Mouse (Mus musculus) embryo, embryonic 10 days (tissue): ENCODE results near the gene Stx1b.
A peak's percentile ranks its signal among the peaks of the same experiment; 100 is the strongest.
"Not testable (repeated sequence)": the region's sequence is repeated elsewhere in the genome, so short reads cannot be mapped to it uniquely, and the experiment has no call there.

ENCODE experiments used
- DNase-seq: peaks from one replicate; pipeline ENCODE4 v3.0.0-alpha.2; 2015; ENCODE audit warnings: low spot score

Gene Stx1b

GRCm38 (mm10) chr7:127824176-127824871 lies at the start of gene Stx1b, which contains the start of gene Stx4a:
Gene Stx1b, minus strand, starts transcription at chr7:127824549.
Gene Stx4a, plus strand, starts transcription at chr7:127824294.
- DNase-seq, result peak; percentile 68

- no peak for DNase-seq
Observed at GRCm38 (mm10) chr7:127870136-127870821, 45.9 kb upstream of the Stx1b start.

- DNase-seq, result no peak
Observed at GRCm38 (mm10) chr7:127869149-127869810, 44.9 kb upstream of the Stx1b start.

- DNase-seq, result no peak
Observed at GRCm38 (mm10) chr7:127867641-127868040, 43.3 kb upstream of the Stx1b start.

GRCm38 (mm10) chr7:127866434-127866833 lies 42.1 kb upstream of the Stx1b start:
- DNase-seq, result no peak

- no peak for DNase-seq
Observed at GRCm38 (mm10) chr7:127858258-127858657, 33.9 kb upstream of the Stx1b start.

GRCm38 (mm10) chr7:127850906-127851305 lies 26.6 kb upstream of the Stx1b start:
- DNase-seq, result no peak

- DNase-seq, result no peak
Observed at GRCm38 (mm10) chr7:127849973-127850875, 25.9 kb upstream of the Stx1b start.

- DNase-seq, result peak; percentile 90
Observed at GRCm38 (mm10) chr7:127842001-127842718, 17.8 kb upstream of the Stx1b start.

- DNase-seq, result peak; percentile 93
Observed at GRCm38 (mm10) chr7:127841340-127842000, 17.1 kb upstream of the Stx1b start.

GRCm38 (mm10) chr7:127840886-127841285 lies 16.5 kb upstream of the Stx1b start:
- DNase-seq, result peak; percentile 16

- not testable (repeated sequence) for DNase-seq
Observed at GRCm38 (mm10) chr7:127840031-127840430, 15.7 kb upstream of the Stx1b start.

GRCm38 (mm10) chr7:127837878-127838277 lies 13.5 kb upstream of the Stx1b start:
- DNase-seq, result not testable (repeated sequence)

- no peak for DNase-seq
Observed at GRCm38 (mm10) chr7:127837473-127837872, 13.1 kb upstream of the Stx1b start.

- DNase-seq, result no peak
Observed at GRCm38 (mm10) chr7:127835550-127835949, 11.2 kb upstream of the Stx1b start.

- peak; percentile 16 for DNase-seq
Observed at GRCm38 (mm10) chr7:127823236-127824171, 845 bp downstream of the Stx1b start.

- DNase-seq, result no peak
Observed at GRCm38 (mm10) chr7:127822494-127822893, 1.9 kb downstream of the Stx1b start.

- DNase-seq, result no peak
Observed at GRCm38 (mm10) chr7:127820836-127821509, 3.4 kb downstream of the Stx1b start.

GRCm38 (mm10) chr7:127817776-127818175 lies 6.6 kb downstream of the Stx1b start:
- DNase-seq, result no peak
